Mouse (Mus musculus) left cerebral cortex, postnatal 4 days (tissue): ENCODE measurements around the gene Bfsp2. TPM values are rescaled to one million over a fixed set of nuclear protein-coding genes. Genes with fewer than 3 reads are reported as not detected.

ENCODE experiments used
- DNase-seq: peaks from one replicate; pipeline ENCODE4 v3.0.0-alpha.2; 2022
- intact Hi-C: fragments of 180-260 bp; cut with DNase I; formaldehyde crosslinking; loops from one replicate; pipeline ENCODE4 v1.15.1; 2025
- total RNA-seq, 2 experiments: library from RNA; stranded (reverse); gene quantifications; 2 replicates each; pipeline ENCODE4 v1.2.3; 2021

The Bfsp2 gene
- total RNA-seq, 2 experiments from 2014 or later: 0.77 to 1.5 TPM

DNA sequence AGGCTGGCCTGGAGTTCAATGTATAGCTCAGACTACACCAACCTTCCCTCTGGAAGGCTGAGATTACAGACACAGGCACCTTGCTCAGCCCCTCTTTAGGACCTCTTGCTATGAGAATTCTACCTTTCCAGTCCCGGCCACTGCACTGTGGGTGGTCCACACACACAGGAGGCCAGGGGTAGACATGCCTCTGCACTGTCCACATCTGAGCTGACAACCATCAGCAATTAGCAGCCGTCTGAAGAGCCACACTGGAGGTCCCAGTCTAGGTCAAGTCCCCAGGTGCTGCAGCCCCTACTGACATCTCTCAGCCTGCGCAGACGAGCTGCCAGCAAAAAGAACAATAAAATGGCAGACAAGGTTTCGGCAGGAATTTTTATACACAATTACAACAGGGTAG, 93.6 kb downstream of the Bfsp2 start:
- intact Hi-C loops: no loop called here
- DNase-seq: no peak

- intact Hi-C loops: no loop called here
- DNase-seq: no peak
Measured at GRCm38 (mm10) chr9:103385600-103385999, 94.6 kb downstream of the Bfsp2 start.

GRCm38 (mm10) chr9:103384141-103384796, 96.0 kb downstream of the Bfsp2 start:
- intact Hi-C loops: no loop called here
- no peak for DNase-seq

DNA sequence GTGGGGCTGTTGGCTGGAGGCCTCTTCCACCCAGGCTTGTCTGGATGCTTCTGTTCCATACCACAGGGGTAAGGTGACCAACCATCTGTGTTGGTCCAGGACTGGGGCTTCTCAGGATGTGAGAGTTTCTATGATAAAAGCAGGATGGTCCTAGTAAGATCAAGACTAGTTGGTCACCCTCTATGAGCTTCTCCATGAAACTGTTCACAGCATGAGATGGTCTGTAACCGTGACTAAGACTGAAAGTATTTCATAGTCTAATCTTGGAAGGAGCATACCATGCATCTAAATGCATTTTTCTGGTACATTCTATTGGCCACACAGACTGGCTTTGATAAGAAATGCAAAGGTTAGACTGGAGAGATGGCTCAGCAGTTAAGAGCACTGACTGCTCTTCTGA, 96.6 kb downstream of the Bfsp2 start:
- no peak for DNase-seq
- intact Hi-C loops: no loop called here

DNA sequence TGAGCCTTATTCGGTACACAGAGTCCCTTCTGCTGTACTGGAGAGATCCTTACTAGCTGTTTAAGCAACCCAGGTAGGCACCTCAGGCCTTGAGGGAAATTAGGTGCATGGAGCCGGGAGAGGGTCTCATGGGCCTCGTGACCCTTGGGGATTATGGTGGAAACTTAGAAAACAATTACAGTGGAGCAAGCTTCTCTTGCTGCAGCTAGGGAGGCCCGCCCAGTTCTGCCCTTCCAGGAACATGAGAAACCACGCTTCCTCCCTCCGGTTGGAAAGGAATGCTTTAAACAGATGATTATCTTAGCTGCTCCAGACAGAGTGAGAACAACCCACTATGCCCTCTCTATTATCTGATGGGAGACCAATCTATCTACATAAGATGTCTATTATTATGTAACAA, 97.2 kb downstream of the Bfsp2 start:
- intact Hi-C loops: no loop called here
- no peak for DNase-seq

GRCm38 (mm10) chr9:103380566-103380965, 99.7 kb downstream of the Bfsp2 start:
- intact Hi-C loops: no loop called here
- DNase-seq: no peak

DNA sequence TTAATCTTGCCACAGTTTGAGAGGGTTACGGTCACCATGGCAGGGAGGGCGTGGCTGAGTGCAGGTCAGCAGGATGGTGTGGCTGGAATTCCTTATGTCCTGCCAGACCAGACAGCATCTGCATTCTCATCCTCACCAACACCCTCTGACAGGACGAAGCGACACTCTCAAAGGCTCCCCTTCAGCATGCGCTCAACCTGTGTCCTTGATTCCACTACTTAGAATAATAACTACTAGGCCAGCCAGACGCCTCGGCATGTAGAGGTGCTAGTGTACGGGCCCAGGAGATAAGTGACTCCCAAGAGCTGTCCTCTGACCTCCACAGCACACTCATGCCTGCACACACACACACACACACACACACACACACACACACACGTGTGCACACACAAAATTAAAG, 101.0 kb downstream of the Bfsp2 start:
- intact Hi-C loops: no loop called here
- DNase-seq: no peak

- peak; percentile 10 for DNase-seq
- intact Hi-C loops: no loop called here
Measured at GRCm38 (mm10) chr9:103378686-103379085, 101.5 kb downstream of the Bfsp2 start.

DNA sequence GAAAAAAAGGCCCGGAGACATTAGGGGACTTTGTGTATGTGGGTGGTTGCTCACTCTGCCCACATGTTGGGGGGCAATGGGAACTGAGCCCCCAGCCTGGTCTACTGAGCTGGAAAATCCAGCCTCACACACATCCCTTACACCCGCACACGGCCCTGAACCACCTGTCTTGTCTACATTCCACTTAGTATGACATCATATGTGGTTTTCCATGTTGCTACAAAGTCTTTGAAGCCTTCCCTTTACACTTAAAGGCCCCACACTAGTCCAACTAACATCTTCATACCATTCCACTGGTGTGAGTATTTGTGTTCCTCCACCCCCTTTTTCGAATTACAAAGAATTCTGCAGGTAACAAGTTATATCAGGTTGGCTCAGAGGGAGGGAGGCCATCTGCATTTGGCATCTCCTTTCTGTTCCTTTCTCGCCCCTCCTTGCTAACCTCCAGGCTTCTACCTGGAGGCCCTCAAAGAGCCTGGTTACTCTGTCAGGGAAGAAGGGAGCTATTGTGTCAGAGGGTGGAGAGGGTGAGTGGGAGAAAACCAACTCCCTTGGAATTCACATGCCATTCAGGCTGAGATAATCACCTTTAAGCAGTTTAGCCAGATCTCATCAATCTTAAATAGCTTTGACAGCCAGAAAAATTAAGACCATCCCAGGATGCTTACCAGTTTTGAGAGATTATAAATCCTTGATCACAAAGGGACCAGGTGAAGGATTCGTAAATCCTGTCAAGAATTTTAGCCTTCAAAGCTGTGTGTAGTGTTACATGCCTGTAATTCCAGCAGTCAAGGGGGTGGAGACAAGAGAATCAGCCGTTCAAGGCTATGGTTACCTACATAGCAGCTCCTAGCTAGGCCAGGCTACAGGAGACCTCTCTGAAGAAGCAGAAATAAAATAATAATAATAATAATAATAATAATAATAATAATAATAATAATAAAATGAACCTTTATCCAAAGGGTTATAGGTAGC, 103.6 kb downstream of the Bfsp2 start:
- no peak for DNase-seq
- intact Hi-C loops: no loop called here

Other genes with a start within 250 kb of the Bfsp2 start
- 10 to 100 TPM in 1 of 2 experiments, 1 to 10 TPM in 1; 6.1 to 11.1 TPM for gene Trf, start 250.0 kb downstream of the Bfsp2 start, total RNA-seq
- under 1 TPM in 1 of 2 experiments, not detected in 1; 0.56 TPM for gene 1300017J02Rik, start 175.3 kb downstream of the Bfsp2 start, total RNA-seq
- gene Topbp1, start 175.2 kb downstream of the Bfsp2 start, total RNA-seq: 10 to 100 TPM; 33.6 to 35.1 TPM
- gene Cdv3, start 114.6 kb downstream of the Bfsp2 start, total RNA-seq: 100 to 1,000 TPM; 128 to 131 TPM